Mouse (Mus musculus): ENCODE results near the gene Stoml1. TPM values are rescaled to one million over a fixed set of nuclear protein-coding genes. Genes with fewer than 3 reads are reported as not detected.

The Stoml1 gene
- 10 to 100 TPM; 78.6 to 78.7 TPM for total RNA-seq (2021)
- long read RNA-seq, experiment 1, transcript Stoml1-201 (7 exons, 1,984 nt), result major isoform, 68 of 93 reads
- long read RNA-seq, experiment 1, transcript Stoml1-206 (8 exons, 2,236 nt), result minor isoform, 6 of 93 reads
- long read RNA-seq, experiment 1, partial matches to known transcripts, result 4 of 93 reads
- long read RNA-seq, experiment 1, other reads (novel, unspliced or antisense), result 15 of 93 reads
- long read RNA-seq, experiment 2, transcript Stoml1-206 (8 exons, 2,236 nt), result minor isoform, 6 of 134 reads
- long read RNA-seq, experiment 2, transcript Stoml1-201 (7 exons, 1,984 nt), result major isoform, 97 of 134 reads
- long read RNA-seq, experiment 2, partial matches to known transcripts, result 4 of 134 reads
- long read RNA-seq, experiment 2, other reads (novel, unspliced or antisense), result 27 of 134 reads

DNA sequence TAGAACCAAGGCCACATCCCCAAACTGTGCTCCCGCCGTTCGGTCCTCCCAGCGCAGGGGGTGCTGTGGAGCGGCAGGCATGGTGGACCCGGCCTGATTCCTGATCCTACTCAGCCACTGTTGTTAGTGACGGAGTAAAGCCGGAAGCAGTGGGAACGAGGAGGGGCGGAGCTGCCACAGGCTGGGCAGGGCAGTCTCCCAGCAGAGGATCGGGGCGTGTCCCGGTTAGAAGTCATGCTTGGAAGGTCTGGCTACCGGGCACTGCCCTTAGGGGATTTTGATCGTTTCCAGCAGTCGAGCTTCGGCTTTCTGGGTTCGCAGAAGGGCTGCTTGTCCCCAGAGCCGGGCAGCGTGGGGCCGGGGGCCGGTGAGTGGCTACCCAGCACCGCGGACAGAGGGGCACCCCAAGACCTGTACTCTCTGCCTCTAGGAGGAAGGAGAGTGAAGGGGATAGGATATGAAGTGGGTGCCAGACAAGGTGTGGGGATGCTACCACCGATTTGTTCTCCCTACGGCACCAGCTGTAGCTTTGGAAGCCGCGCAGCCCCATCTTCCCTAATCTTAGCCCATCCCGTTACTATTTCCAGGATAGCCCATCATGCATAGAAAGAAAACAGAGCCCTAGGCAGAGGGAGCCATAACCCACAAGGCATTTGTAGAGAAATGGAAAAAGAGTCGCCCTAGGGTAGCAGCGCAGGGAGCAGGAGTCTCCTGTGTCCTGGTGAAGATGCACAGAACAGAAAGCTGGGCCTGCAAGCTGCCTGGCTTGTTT, at the start of gene Stoml1:
TSS of gene Stoml1 (plus strand) at position 132 of the 772 bp plus-strand sequence.
- peak; percentile 94 to 95 for DNase-seq (ENCODE audit: low spot score in 2 of 2)
- peak; percentile 95 for TF ChIP-seq CTCF (conservative IDR thresholded peaks at IDR 0.05)
- Histone ChIP-seq H3K4me3 (peak within 1 kb of the TSS; percentile 90), H3K27ac (peak within 1 kb of the TSS; percentile 89)

DNA sequence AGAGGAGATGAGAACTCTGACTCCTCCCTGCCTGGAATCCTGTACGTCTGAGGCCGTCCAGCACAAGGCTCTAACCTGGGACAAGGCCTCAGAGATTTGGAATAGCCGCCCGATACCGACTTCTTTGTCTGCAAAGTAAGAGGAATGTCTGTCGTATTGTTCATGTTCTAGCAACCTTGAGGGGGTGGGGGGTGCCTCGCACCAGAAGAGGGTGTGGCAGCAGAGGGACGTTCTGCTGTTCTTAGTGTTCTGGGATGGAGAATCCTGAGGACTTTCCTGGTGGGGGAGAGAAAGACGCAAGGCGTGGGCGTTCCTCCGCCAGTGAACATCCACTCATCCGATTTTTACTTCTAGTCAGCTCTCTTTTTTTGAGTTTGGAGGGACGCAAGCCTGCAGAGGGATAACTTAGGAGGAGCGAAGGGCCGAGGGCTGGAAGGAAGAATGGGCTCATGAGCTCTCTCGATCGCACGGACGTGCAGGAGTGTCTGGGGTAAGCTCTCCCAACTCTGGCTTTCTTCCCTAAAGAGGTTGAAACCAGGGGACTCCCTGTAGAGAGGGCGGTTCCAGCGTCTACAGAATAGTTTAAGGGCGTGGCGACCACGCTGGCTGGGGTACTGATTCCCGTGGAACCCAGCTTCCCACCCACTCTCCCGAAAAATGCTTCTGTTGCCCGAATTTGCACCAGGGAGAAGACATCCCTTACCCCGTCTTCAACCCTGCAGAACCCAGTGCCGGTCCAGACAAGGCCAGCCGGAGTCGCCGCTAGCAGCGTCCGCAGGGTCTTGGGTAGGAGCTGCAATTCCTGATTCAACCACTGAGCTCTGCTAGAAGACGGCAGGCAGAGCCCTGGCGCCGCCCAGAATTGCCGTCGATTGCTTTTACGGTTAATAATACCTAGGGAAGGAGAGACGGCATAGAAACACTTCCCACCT, 49.2 kb upstream of the Stoml1 start, which contains the start of the genes Islr and Islr2:
TSS of gene Islr (minus strand) at position 791 of the 932 bp plus-strand sequence.
TSS of gene Islr2 (minus strand) at position 804 of the 932 bp plus-strand sequence.
- peak; percentile 63 for TF ChIP-seq CTCF (conservative IDR thresholded peaks at IDR 0.05)
- Histone ChIP-seq H3K27ac (peak within 1 kb of the TSS; percentile 95), H3K4me3 (peak within 1 kb of the TSS; percentile 65)
- DNase-seq (ENCODE audit: low spot score in 2 of 2), result peak in 1 of 2 experiments; percentile 22

DNA sequence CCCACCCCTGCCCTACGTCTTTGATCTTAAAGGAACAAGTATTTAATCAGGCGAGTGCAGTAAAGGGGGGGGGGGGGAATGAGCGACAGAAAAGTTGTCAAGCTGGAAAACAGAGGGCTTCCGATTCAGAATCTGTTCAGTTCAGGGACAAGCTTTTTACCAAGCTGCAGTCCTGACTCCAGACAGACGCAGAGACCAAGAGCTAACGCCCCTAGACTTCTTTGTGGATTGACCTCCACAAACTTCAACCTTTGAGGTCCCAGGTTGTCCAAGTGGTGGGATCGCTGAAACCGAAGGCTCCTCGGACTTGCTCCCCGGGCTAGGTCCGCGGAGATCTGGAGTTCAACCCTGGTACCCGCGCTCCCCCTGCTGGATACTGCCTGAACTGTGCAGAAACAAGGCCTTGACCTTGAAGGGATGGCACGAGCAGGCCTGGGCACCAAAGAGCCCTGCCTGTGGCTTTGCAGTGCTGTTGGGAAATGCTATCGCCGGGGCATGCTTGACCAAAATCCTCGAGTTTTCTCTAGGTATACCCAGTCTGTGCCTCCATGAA, 48.4 kb upstream of the Stoml1 start:
- Histone ChIP-seq H3K27ac (peak overlapping the region; percentile 95), H3K4me3 (peak overlapping the region; percentile 65)
- peak; percentile 87 to 93 for DNase-seq (ENCODE audit: low spot score in 2 of 2)
- peak; percentile 83 for TF ChIP-seq CTCF (conservative IDR thresholded peaks at IDR 0.05)

DNA sequence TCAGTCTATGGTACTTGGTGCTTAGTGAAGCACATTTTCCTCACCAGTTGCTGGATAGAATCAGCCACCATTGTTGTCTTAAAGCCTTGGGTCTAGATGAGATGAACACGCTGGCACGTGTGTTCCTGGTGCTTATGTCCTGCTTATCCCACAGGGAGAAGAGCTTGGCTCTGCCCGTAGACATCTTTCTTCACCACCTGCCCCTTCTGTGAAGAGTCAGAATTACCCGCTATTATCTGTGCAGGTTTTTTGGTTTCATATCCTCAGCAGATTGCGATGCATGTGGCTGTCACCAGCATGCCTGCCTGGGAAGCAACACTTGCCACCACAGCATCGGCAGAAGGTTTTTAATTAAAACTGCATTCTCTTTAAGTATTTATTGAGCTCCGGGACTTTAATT, 47.0 kb upstream of the Stoml1 start:
- Histone ChIP-seq H3K4me3 (no peak overlapping the region), H3K27ac (peak overlapping the region; percentile 69)
- peak; percentile 48 to 61 for DNase-seq (ENCODE audit: low spot score in 2 of 2)
- no peak for TF ChIP-seq CTCF (conservative IDR thresholded peaks at IDR 0.05)

DNA sequence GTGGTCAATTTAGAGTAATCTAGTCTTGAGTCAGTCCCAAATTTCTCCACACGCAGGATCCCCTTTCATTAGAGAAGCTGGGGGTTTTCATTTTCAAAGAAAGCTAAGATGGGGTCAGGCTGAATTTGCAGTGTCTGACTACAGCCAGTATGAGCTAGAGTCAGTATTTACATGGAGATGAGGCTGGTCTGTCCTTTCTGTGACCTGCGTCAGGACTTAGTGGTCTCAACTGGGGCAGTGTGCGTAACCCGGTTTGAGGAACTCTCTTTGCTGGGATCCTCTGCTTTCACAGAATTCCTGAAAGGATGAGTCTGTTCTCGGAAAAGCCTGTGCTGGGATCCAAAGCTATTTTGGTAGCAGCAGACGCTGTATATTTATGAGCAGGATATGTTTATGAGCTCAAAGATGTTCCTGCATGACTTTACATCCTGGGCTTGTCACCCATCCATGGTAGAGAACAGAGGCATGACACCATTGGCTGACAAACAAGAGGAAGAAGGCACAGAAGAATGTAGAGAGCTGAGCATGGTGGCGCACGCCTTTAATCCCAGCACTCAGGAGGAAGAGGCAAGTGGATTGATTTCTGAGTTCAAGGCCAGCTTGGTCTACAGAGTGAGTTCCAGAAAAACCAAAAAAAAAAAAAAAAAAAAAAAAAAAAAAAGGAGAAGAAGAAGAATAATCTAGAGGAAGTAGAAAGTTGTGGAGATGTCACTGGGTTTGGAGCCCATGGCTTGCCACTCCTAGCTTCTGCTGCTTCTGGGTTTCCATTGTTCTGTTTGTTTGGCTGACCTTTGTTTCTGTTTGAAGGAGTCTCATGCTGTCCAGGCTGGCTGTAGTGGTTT, 43.3 kb upstream of the Stoml1 start:
- H3K4me3 ChIP-seq, result no peak overlapping the region
- H3K27ac ChIP-seq, result no peak overlapping the region
- no peak for TF ChIP-seq CTCF (conservative IDR thresholded peaks at IDR 0.05)
- peak in 1 of 2 experiments; percentile 12 for DNase-seq (ENCODE audit: low spot score in 2 of 2)

DNA sequence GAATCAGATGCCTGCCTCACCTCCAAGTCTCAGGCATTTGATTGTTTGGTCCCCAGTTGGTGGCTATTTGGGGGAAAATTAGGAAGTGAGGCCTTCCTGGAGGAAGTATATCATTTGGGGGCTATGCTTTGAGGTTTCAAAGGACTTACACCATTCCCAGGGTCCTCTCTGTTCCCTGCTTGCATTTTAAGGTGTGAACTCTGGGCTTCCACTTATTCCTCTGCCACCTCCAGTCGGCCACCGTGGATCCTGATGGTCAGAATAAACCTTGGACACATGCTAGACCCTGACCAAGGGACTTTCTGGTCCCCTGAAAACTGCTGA, 42.7 kb upstream of the Stoml1 start:
- no peak for DNase-seq (ENCODE audit: low spot score in 2 of 2)
- TF ChIP-seq CTCF (conservative IDR thresholded peaks at IDR 0.05), result no peak
- Histone ChIP-seq H3K4me3 (no peak overlapping the region), H3K27ac (no peak overlapping the region)

DNA sequence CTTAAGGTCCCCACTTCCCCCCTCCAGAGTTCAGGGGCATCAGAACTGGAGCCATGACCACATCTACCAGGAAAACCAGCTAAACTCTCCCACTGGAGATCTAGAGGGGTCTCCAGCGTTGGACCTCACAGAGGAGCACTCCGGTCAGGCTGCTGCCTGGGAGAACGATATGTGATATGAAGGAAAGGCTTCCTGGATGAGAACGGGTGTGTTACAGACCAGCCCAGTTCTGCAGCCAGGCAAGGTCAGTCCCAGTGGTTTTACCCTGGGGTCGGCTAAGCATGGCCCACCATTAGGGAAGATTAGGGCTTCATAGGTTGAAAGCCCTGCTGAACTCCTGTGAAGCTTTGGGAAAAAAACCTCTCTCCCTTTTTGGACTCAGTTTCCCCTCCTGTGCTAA, 39.6 kb upstream of the Stoml1 start:
- Histone ChIP-seq H3K27ac (no peak overlapping the region), H3K4me3 (no peak overlapping the region)
- DNase-seq (ENCODE audit: low spot score in 2 of 2), result no peak
- TF ChIP-seq CTCF (conservative IDR thresholded peaks at IDR 0.05), result no peak

DNA sequence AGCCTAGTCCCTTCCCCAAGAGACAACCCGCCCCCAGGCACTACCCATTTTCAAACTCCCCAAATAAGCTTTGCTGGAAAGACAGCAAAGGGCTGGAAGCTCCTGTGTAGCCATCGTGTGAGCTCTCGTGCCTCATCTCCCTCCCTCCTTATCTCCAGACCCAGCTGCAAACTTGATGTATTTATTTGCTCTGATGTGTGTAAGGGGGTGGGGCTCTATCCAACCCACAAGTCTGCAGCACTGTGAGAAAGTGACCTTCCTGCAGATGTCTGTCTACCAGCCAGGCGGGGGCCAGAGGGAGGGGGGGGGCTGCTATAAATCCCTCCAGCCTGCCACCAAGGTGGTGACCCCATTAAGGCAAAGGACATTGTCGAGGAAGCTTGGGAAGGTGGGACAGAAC, 39.1 kb upstream of the Stoml1 start:
- Histone ChIP-seq H3K4me3 (no peak overlapping the region), H3K27ac (no peak overlapping the region)
- TF ChIP-seq CTCF (conservative IDR thresholded peaks at IDR 0.05), result no peak
- DNase-seq (ENCODE audit: low spot score in 2 of 2), result no peak

DNA sequence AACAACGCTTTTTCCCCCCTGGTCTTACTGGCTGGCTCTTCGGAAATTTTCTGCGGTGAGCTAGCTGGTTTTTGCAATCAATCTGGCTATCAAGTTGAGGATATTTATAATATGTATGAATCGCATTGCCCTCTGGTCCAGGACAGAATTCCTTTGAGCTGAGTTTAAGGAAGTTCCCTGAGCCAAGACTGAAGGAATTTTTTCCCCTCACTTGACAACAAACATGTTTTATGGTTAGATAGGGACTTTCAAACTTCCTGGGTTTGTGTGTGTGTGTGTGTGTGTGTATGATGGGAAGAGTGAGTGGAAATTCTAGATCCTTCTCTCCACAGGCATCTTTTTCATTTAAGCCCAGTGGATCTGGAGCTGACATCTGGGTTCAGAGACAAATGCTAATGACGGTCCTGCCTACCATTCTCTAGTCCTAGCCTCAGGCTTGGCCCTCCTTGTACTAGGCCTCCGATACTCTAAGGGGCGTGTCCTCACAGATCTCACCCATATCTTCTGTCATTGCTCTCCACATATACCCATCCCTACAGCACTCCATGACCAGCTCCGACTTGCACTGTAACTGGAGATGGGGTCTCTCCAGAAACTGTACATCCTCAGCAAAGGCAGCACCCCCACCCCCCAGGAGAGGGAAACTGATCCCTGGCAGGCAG, 38.3 kb upstream of the Stoml1 start:
- Histone ChIP-seq H3K27ac (no peak overlapping the region), H3K4me3 (no peak overlapping the region)
- no peak for DNase-seq (ENCODE audit: low spot score in 2 of 2)
- TF ChIP-seq CTCF (conservative IDR thresholded peaks at IDR 0.05), result no peak

DNA sequence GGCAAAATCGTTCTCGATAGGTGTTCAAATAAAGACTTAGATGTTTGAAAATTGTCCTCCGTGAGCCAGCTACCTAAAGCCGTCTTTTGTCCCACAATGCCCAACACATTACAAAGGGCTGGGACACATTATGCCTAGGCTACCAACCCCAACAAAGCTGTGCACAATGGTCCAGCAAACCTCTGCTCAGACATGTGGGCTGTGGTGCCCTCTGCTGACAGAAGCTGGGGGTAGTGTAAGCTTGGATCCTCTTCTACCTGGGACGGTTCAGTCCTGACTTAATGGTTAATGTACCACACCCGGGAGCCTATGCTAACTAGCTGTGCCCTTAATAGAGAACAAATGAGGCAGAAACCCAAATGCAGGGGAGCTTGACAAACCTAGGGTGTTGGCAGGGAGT, 36.6 kb upstream of the Stoml1 start:
- TF ChIP-seq CTCF (conservative IDR thresholded peaks at IDR 0.05), result peak; percentile 74
- Histone ChIP-seq H3K4me3 (no peak overlapping the region), H3K27ac (no peak overlapping the region)
- no peak for DNase-seq (ENCODE audit: low spot score in 2 of 2)

DNA sequence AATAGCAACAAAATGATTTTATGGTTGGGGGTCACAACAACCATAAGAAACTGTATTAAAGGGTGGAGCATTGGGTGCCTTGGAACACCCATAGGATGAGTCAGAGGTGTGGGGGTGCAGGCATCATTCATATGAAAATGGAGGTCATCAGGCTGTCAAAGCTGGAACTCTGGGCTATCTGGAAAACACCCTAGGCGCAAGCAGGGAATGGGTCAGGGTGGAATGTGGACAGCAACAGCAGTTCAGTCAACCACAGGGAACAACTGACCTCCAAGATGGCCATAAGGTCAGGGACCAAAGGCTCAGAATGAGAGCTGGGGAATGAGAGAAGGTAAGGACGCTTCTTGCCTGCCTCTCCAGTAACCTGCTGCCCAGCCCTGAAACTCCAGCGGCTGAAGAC, 34.4 kb upstream of the Stoml1 start:
- no peak for TF ChIP-seq CTCF (conservative IDR thresholded peaks at IDR 0.05)
- no peak overlapping the region for H3K27ac ChIP-seq
- H3K4me3 ChIP-seq, result no peak overlapping the region
- no peak for DNase-seq (ENCODE audit: low spot score in 2 of 2)
